Mouse (Mus musculus) liver, embryonic 12.5 days (tissue): ENCODE measurements around the gene Gm4303. TPM values are rescaled to one million over a fixed set of nuclear protein-coding genes. Genes with fewer than 3 reads are reported as not detected.
"Not testable (repeated sequence)": the region's sequence is repeated elsewhere in the genome, so short reads cannot be mapped to it uniquely, and the experiment has no call there.

Source experiments
- ATAC-seq: fragments of 200-750 bp; cut with Nextera tagmentation; 2 replicates; pipeline ENCODE4 v1.8.0; 2017; ENCODE audit warnings: moderate number of reproducible peaks, mild to moderate bottlenecking, moderate library complexity
- H3K27ac ChIP-seq: fragments of 300-500 bp; sonication (generic); 2 replicates; pipeline ENCODE4 v1.5.1; 2016; ENCODE audit warnings: mild to moderate bottlenecking
- H3K27me3 ChIP-seq: fragments of 300-500 bp; sonication (generic); replicated peaks from 2 replicates; pipeline ENCODE4 v1.6.1; 2016; ENCODE audit warnings: mild to moderate bottlenecking, moderate library complexity
- H3K36me3 ChIP-seq: fragments of 300-500 bp; sonication (generic); 2 replicates; pipeline ENCODE4 v1.6.1; 2016; ENCODE audit warnings: mild to moderate bottlenecking, moderate library complexity
- H3K4me1 ChIP-seq: fragments of 300-500 bp; sonication (generic); 2 replicates; pipeline ENCODE4 v1.6.1; 2016
- H3K4me2 ChIP-seq: fragments of 300-500 bp; sonication (generic); 2 replicates; pipeline ENCODE4 v1.6.1; 2016; ENCODE audit warnings: mild to moderate bottlenecking, moderate library complexity
- H3K4me3 ChIP-seq: fragments of 300-500 bp; sonication (generic); 2 replicates; pipeline ENCODE4 v1.5.1; 2016; ENCODE audit warnings: mild to moderate bottlenecking, moderate library complexity
- H3K9ac ChIP-seq: fragments of 300-500 bp; sonication (generic); 2 replicates; pipeline ENCODE4 v1.6.1; 2016; ENCODE audit warnings: mild to moderate bottlenecking, moderate library complexity
- H3K9me3 ChIP-seq: fragments of 300-500 bp; sonication (generic); replicated peaks from 2 replicates; pipeline ENCODE4 v1.6.1; 2016; ENCODE audit warnings: mild to moderate bottlenecking, moderate library complexity
- WGBS: fragments of 180-500 bp; shearing (Covaris S2); methylation state at CpG from one replicate; pipeline ENCODE4 v1.1.7; 2016; ENCODE audit not compliant: insufficient replicate concordance; 5-methylcytosine and 5-hydroxymethylcytosine counted together
- polyA plus RNA-seq: library from polyadenylated mRNA; unstranded; fragments of >200 nt; fragmentation: Nextera tagmentation; extraction: Ambion mirVana; gene quantifications from 2 replicates; pipeline ENCODE4 v1.2.1, GENCODE M21; 2016

Gm4303 gene
- not detected in 2 replicates for polyA plus RNA-seq

DNA sequence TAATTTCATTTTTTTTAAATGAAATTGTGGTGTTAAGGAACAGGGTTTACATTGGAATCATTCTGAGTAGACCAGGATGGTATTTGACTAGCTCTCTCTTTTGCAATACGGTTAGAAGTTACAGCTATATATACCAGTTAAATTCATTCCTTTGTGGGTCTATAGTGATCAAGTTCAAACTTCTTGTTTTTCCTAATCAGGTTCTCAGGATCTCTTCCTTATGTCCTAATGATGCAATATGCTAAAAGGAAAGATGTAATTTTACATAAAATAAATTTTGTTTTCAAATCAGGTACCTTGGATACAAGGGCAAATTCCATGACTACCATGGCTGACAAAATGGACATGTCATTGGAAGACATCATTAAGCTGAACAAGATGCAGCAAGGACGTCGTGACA is at the start of gene Gm4303:
Gene Gm4303 (plus strand): TSS at position 301 of the 400 bp plus-strand sequence.
- ATAC-seq, H3K4me2 ChIP-seq, H3K36me3 ChIP-seq, H3K9ac ChIP-seq, H3K27ac ChIP-seq, H3K4me1 ChIP-seq, H3K27me3 ChIP-seq, H3K9me3 ChIP-seq, H3K4me3 ChIP-seq: not testable (repeated sequence)
- WGBS = no CpG with 5 or more reads among the region's 3 CpGs

DNA sequence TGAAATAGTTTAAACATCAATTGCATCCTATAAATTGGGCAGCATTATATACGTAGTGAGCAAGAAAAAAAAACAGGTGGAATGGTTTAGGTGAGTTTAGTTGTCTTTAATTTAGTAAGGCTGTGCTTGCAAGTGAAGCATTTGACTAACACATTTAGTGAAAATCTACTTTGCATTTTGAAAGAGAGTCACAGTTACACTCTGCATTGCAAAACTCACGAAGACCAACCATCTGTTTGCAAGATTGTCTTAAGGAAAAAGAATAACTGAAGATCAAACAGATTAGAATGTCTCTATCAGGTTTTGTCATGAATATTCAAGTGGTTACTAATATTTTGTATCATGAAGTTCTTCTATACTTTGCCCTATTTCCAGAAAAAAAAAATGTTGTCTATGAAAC is 49.7 kb upstream of the Gm4303 start:
- Histone ChIP-seq H3K27me3 (no peaks in the 10 kb centered on the region), H3K27ac (no peak overlapping the region), H3K4me2 (no peak overlapping the region), H3K9ac (no peak overlapping the region), H3K4me1 (no peaks in the 10 kb centered on the region), H3K9me3 (no peaks in the 10 kb centered on the region), H3K36me3 (no peaks in the 10 kb centered on the region), H3K4me3 (no peak overlapping the region)
- WGBS = 51% methylated on average over 2 of the region's 2 CpGs
- no peak for ATAC-seq

DNA sequence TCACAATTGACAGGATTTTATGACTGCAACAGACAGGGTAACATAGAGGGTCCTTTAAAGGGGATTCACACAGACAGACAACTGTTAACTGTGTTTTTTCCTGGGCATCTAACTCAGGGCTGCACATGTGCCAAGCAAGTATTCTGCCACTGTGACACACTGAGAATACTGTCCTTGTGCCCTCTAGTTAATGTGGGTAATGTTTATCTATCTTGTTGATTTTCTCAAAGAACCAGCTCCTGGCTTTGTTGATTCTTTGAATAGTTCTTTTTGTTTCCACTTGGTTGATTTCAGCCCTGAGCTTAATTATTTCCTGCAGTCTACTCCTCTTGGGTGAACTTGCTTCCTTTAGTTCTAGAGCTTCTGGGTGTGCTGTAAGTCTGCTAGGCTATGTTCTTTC is 45.7 kb upstream of the Gm4303 start:
- H3K4me2 ChIP-seq, H3K27me3 ChIP-seq, H3K27ac ChIP-seq, H3K4me1 ChIP-seq, H3K36me3 ChIP-seq, H3K9me3 ChIP-seq, ATAC-seq, H3K9ac ChIP-seq, H3K4me3 ChIP-seq: not testable (repeated sequence)

DNA sequence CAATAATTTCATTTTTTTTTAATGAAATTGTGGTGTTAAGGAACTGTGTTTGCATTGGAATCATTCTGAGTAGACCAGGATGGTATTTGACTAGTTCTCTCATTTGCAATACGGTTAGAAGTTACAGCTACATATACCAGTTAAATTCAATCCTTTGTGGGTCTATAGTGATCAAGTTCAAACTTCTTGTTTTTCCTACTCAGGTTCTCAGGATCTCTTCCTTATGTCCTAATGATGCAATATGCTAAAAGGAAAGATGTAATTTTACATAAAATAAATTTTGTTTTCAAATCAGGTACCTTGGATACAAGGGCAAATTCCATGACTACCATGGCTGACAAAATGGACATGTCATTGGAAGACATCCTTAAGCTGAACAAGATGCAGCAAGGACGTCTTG is 10.4 kb upstream of the Gm4303 start, which contains the start of gene Gm4301:
Gene Gm4301 (plus strand): TSS at position 301 of the 400 bp plus-strand sequence.
- not testable (repeated sequence) for H3K4me1 ChIP-seq, H3K27ac ChIP-seq, H3K36me3 ChIP-seq, H3K4me2 ChIP-seq, H3K9ac ChIP-seq, H3K9me3 ChIP-seq, H3K27me3 ChIP-seq, H3K4me3 ChIP-seq, ATAC-seq
- WGBS = no CpG with 5 or more reads among the region's 2 CpGs

DNA sequence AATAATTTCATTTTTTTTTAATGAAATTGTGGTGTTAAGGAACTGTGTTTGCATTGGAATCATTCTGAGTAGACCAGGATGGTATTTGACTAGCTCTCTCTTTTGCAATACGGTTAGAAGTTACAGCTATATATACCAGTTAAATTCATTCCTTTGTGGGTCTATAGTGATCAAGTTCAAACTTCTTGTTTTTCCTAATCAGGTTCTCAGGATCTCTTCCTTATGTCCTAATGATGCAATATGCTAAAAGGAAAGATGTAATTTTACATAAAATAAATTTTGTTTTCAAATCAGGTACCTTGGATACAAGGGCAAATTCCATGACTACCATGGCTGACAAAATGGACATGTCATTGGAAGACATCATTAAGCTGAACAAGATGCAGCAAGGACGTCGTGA is 5.2 kb upstream of the Gm4303 start, which contains the start of gene Gm4302:
Gene Gm4302 (plus strand): TSS at position 301 of the 400 bp plus-strand sequence.
- no CpG with 5 or more reads among the region's 3 CpGs for WGBS
- not testable (repeated sequence) for H3K4me2 ChIP-seq, H3K36me3 ChIP-seq, H3K27me3 ChIP-seq, H3K27ac ChIP-seq, H3K9me3 ChIP-seq, ATAC-seq, H3K4me1 ChIP-seq, H3K4me3 ChIP-seq, H3K9ac ChIP-seq

DNA sequence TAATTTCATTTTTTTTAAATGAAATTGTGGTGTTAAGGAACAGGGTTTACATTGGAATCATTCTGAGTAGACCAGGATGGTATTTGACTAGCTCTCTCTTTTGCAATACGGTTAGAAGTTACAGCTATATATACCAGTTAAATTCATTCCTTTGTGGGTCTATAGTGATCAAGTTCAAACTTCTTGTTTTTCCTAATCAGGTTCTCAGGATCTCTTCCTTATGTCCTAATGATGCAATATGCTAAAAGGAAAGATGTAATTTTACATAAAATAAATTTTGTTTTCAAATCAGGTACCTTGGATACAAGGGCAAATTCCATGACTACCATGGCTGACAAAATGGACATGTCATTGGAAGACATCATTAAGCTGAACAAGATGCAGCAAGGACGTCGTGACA is 5.0 kb downstream of the Gm4303 start, which contains the start of gene Gm4305:
Gene Gm4305 (plus strand): TSS at position 301 of the 400 bp plus-strand sequence.
- H3K27me3 ChIP-seq, H3K4me2 ChIP-seq, ATAC-seq, H3K4me1 ChIP-seq, H3K27ac ChIP-seq, H3K36me3 ChIP-seq, H3K4me3 ChIP-seq, H3K9ac ChIP-seq, H3K9me3 ChIP-seq: not testable (repeated sequence)
- no CpG with 5 or more reads among the region's 3 CpGs for WGBS

DNA sequence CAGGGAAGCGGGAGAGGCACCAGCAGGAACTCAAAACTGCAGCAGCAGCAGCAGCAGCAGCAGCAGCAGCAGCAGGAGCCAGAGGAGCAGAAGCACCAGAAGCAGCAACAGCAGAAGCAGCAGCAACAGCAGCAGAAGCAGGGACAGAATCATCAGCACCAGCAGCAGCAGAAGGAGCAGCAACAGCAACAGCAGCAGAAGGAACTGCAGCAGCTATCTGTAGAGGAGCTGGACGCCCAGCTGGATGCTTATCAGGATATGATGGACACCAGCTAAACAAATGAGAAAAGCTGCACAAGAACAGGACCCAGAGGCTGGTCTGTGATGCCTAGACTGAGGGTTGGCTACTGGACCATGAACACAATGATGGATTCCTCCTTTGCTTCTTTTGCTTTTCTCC is 11.1 kb downstream of the Gm4303 start:
- WGBS = 48% methylated on average over 2 of the region's 2 CpGs
- not testable (repeated sequence) for H3K36me3 ChIP-seq, H3K9me3 ChIP-seq

DNA sequence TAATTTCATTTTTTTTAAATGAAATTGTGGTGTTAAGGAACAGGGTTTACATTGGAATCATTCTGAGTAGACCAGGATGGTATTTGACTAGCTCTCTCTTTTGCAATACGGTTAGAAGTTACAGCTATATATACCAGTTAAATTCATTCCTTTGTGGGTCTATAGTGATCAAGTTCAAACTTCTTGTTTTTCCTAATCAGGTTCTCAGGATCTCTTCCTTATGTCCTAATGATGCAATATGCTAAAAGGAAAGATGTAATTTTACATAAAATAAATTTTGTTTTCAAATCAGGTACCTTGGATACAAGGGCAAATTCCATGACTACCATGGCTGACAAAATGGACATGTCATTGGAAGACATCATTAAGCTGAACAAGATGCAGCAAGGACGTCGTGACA is 15.3 kb downstream of the Gm4303 start, which contains the start of gene Gm4307:
Gene Gm4307 (plus strand): TSS at position 301 of the 400 bp plus-strand sequence.
- not testable (repeated sequence) for ATAC-seq, H3K4me2 ChIP-seq, H3K4me3 ChIP-seq, H3K27ac ChIP-seq, H3K4me1 ChIP-seq, H3K36me3 ChIP-seq, H3K9me3 ChIP-seq, H3K9ac ChIP-seq, H3K27me3 ChIP-seq
- WGBS = no CpG with 5 or more reads among the region's 3 CpGs

More for the DNA sequence above, 11.1 kb downstream of the Gm4303 start:
- not testable (repeated sequence) for H3K4me1 ChIP-seq, ATAC-seq, H3K4me2 ChIP-seq, H3K27ac ChIP-seq, H3K4me3 ChIP-seq, H3K9ac ChIP-seq, H3K27me3 ChIP-seq

DNA sequence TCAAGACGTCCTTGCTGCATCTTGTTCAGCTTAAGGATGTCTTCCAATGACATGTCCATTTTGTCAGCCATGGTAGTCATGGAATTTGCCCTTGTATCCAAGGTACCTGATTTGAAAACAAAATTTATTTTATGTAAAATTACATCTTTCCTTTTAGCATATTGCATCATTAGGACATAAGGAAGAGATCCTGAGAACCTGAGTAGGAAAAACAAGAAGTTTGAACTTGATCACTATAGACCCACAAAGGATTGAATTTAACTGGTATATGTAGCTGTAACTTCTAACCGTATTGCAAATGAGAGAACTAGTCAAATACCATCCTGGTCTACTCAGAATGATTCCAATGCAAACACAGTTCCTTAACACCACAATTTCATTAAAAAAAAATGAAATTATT is 36.7 kb downstream of the Gm4303 start, which contains the start of gene Gm4312:
Gene Gm4312 (minus strand): TSS at position 101 of the 400 bp plus-strand sequence.
- not testable (repeated sequence) for ATAC-seq, H3K27me3 ChIP-seq, H3K4me3 ChIP-seq, H3K4me1 ChIP-seq, H3K36me3 ChIP-seq, H3K9ac ChIP-seq, H3K27ac ChIP-seq, H3K4me2 ChIP-seq, H3K9me3 ChIP-seq
- WGBS = no CpG with 5 or more reads among the region's 2 CpGs

Other genes starting within 250 kb of the Gm4303 start
- gene Gm4301, start 10.3 kb upstream of the Gm4303 start, polyA plus RNA-seq = not detected in 2 replicates
- gene Gm4302, start 5.1 kb upstream of the Gm4303 start, polyA plus RNA-seq = not detected in 2 replicates
- gene Gm4305, start 5.1 kb downstream of the Gm4303 start, polyA plus RNA-seq = not detected in 2 replicates
- not detected in 2 replicates for gene Gm4307, start 15.4 kb downstream of the Gm4303 start, polyA plus RNA-seq
- gene Gm4312, start 36.6 kb downstream of the Gm4303 start, polyA plus RNA-seq = not detected in 2 replicates
- 10.5 and 11.8 TPM in 2 replicates for gene Tmtc3, start 141.4 kb downstream of the Gm4303 start, polyA plus RNA-seq
- gene Cep290, start 141.6 kb downstream of the Gm4303 start, polyA plus RNA-seq = 4.2 and 4.8 TPM in 2 replicates
- 13.5 and 15.2 TPM in 2 replicates for gene 4930430F08Rik, start 244.5 kb downstream of the Gm4303 start, polyA plus RNA-seq
- gene 1700017N19Rik, start 244.5 kb downstream of the Gm4303 start, polyA plus RNA-seq = not detected in 2 replicates